Mouse (Mus musculus): ENCODE measurements at regions not wholly inside any gene's neighbourhood (a gene's known extent, or its start where the extent isn't known, plus 50 kb on each side); places are given as distances from the start of the nearest gene placed in this dataset.

- TF ChIP-seq TCF12 (IDR thresholded peaks at IDR 0.05; ENCODE audit: low read depth, low read length) = 0 out of 2 replicates have a peak, but pooled peaks have one; percentile 12
These were observed 72.1 kb upstream of the Picalm start (continued) for GRCm38 (mm10) chr7:90057947-90058346.

- Histone ChIP-seq H3K9ac (ENCODE audit: control insufficient read depth, low read depth, low read length, poor library complexity, severe bottlenecking) (no peak overlapping the region), H3K27me3 (ENCODE audit: control insufficient read depth in 1 of 2, insufficient read depth in 2 of 2, low read length in 2 of 2) (no peaks in the 10 kb centered on the region), H3K4me3 (ENCODE audit: control insufficient read depth in 1 of 2, insufficient read depth in 1 of 2, low read depth in 2 of 2, low read length in 2 of 2) (no peak overlapping the region), H3K4me1 (ENCODE audit: control insufficient read depth in 1 of 2, insufficient read depth in 2 of 2, low read length in 2 of 2) (peaks cover 20 to 43% of the 10 kb centered on the region in 2 experiments), H3K79me2 (ENCODE audit: control insufficient read depth, insufficient read depth, low read length, poor library complexity) (no peaks in the 10 kb centered on the region), H3K9me3 (replicated peaks; ENCODE audit: insufficient read depth, low read length) (no peaks in the 10 kb centered on the region), H3K27ac (ENCODE audit: control insufficient read depth, low read depth, low read length) (no peak overlapping the region), H3K36me3 (ENCODE audit: control insufficient read depth in 1 of 2, insufficient read depth in 2 of 2, low read length in 2 of 2) (peaks cover 0 to 40% of the 10 kb centered on the region in 2 experiments; a peak in 2 of 4 replicates)
- no peak for TF ChIP-seq CTCF (IDR thresholded peaks at IDR 0.05 in 2 of 3, conservative IDR thresholded peaks at IDR 0.05 in 1 of 3; ENCODE audit: control insufficient read depth in 1 of 3, insufficient read depth in 1 of 3, low read depth in 2 of 3, low read length in 3 of 3, poor library complexity in 1 of 3, severe bottlenecking in 1 of 3)
- no peak for TF ChIP-seq MXI1 (IDR thresholded peaks at IDR 0.05; ENCODE audit: low read depth, low read length)
- no peak for DNase-seq (ENCODE audit: low read depth, low spot score)
These were observed 71.4 kb upstream of the Picalm start for GRCm38 (mm10) chr7:90058636-90059035.

GRCm38 (mm10) chr7:90059249-90059628 lies 70.8 kb upstream of the Picalm start:
- H3K4me3 ChIP-seq (ENCODE audit: control insufficient read depth in 1 of 2, insufficient read depth in 1 of 2, low read depth in 2 of 2, low read length in 2 of 2) = no peak overlapping the region
- no peak for DNase-seq (ENCODE audit: low read depth, low spot score)
- no peaks in the 10 kb centered on the region for H3K9me3 ChIP-seq (replicated peaks; ENCODE audit: insufficient read depth, low read length)
- peaks cover 21 to 48% of the 10 kb centered on the region in 2 experiments for H3K4me1 ChIP-seq (ENCODE audit: control insufficient read depth in 1 of 2, insufficient read depth in 2 of 2, low read length in 2 of 2)
- H3K79me2 ChIP-seq (ENCODE audit: control insufficient read depth, insufficient read depth, low read length, poor library complexity) = no peaks in the 10 kb centered on the region
- H3K36me3 ChIP-seq (ENCODE audit: control insufficient read depth in 1 of 2, insufficient read depth in 2 of 2, low read length in 2 of 2) = peaks cover 0 to 43% of the 10 kb centered on the region in 2 experiments; a peak in 2 of 4 replicates
- H3K27ac ChIP-seq (ENCODE audit: control insufficient read depth, low read depth, low read length) = no peak overlapping the region; the same call in 1 of the 2 replicates
- H3K27me3 ChIP-seq (ENCODE audit: control insufficient read depth in 1 of 2, insufficient read depth in 2 of 2, low read length in 2 of 2) = no peaks in the 10 kb centered on the region
- TF ChIP-seq ZMIZ1 (IDR thresholded peaks at IDR 0.05; ENCODE audit: low read depth, low read length) = no peak
- no peak for TF ChIP-seq NRF1 (IDR thresholded peaks at IDR 0.05; ENCODE audit: insufficient read depth, low read depth, low read length, poor library complexity, severe bottlenecking)
- no peak for TF ChIP-seq MAZ (IDR thresholded peaks at IDR 0.05; ENCODE audit: low read depth, low read length)
- TF ChIP-seq HCFC1 (IDR thresholded peaks at IDR 0.05; ENCODE audit: low read depth, low read length) = no peak
- TF ChIP-seq UBTF (IDR thresholded peaks at IDR 0.05; ENCODE audit: borderline replicate concordance, insufficient read depth, low read depth, low read length) = no peak
- no peak overlapping the region for H3K9ac ChIP-seq (ENCODE audit: control insufficient read depth, low read depth, low read length, poor library complexity, severe bottlenecking)

- Histone ChIP-seq H3K27ac (ENCODE audit: control insufficient read depth, low read depth, low read length) (peak overlapping the region; percentile 70), H3K4me3 (ENCODE audit: control insufficient read depth in 1 of 2, insufficient read depth in 1 of 2, low read depth in 2 of 2, low read length in 2 of 2) (peak overlapping the region; percentile 28 to 38; a peak in 3 of 4 replicates), H3K9ac (ENCODE audit: control insufficient read depth, low read depth, low read length, poor library complexity, severe bottlenecking) (peak overlapping the region; percentile 41), H3K9me3 (replicated peaks; ENCODE audit: insufficient read depth, low read length) (no peaks in the 10 kb centered on the region), H3K27me3 (ENCODE audit: control insufficient read depth in 1 of 2, insufficient read depth in 2 of 2, low read length in 2 of 2) (no peaks in the 10 kb centered on the region), H3K4me1 (ENCODE audit: control insufficient read depth in 1 of 2, insufficient read depth in 2 of 2, low read length in 2 of 2) (peaks cover 23 to 53% of the 10 kb centered on the region in 2 experiments), H3K36me3 (ENCODE audit: control insufficient read depth in 1 of 2, insufficient read depth in 2 of 2, low read length in 2 of 2) (peaks cover 0 to 49% of the 10 kb centered on the region in 2 experiments; a peak in 2 of 4 replicates), H3K79me2 (ENCODE audit: control insufficient read depth, insufficient read depth, low read length, poor library complexity) (no peaks in the 10 kb centered on the region)
- TF ChIP-seq ZNF384 (IDR thresholded peaks at IDR 0.05; ENCODE audit: low read depth, low read length) (no peak), ELF1 (IDR thresholded peaks at IDR 0.05; ENCODE audit: low read depth, low read length) (0 out of 2 replicates have a peak, but pooled peaks have one; percentile 2)
- peak; percentile 58 for DNase-seq (ENCODE audit: low read depth, low spot score)
These were observed 70.2 kb upstream of the Picalm start for GRCm38 (mm10) chr7:90059629-90060301.

Data from MEL (cell line).